Mouse (Mus musculus) small intestine, adult 2 months (tissue): ENCODE results near the gene Tmem179.

Experiments used
- CTCF ChIP-seq: fragments of 200-500 bp; IDR thresholded peaks from 2 replicates; pipeline ENCODE4 v1.5.1; 2012; ENCODE audit warnings: low read depth, mild to moderate bottlenecking, control low read depth, inconsistent platforms, low read length, moderate library complexity, mixed read lengths; ENCODE audit not compliant: insufficient replicate concordance, insufficient read length; ENCODE audit errors: extremely low read depth
- POLR2A ChIP-seq: fragments of 200-500 bp; IDR thresholded peaks from 2 replicates; pipeline ENCODE4 v1.6.1; 2012; ENCODE audit warnings: low read depth, mild to moderate bottlenecking, control low read depth, inconsistent platforms, low read length, moderate library complexity

GRCm38 (mm10) chr12:112557219-112557618 lies 40.7 kb upstream of the Tmem179 start:
- no peak for TF ChIP-seq POLR2A
- no peak for TF ChIP-seq CTCF
